Mouse (Mus musculus) midbrain, embryonic 11.5 days (tissue): ENCODE measurements around the gene Cgas. TPM values are rescaled to one million over a fixed set of nuclear protein-coding genes. Genes with fewer than 3 reads are reported as not detected.
"Not testable (repeated sequence)": the region's sequence is repeated elsewhere in the genome, so short reads cannot be mapped to it uniquely, and the experiment has no call there.

Experiments
- ATAC-seq: fragments of 200-750 bp; cut with Nextera tagmentation; 2 replicates; pipeline ENCODE4 v1.8.0; 2017; ENCODE audit warnings: moderate TSS enrichment, moderate library complexity; ENCODE audit not compliant: low FRiP score
- DNase-seq: peaks from one replicate; pipeline ENCODE4 v3.0.0; 2015; ENCODE audit warnings: low spot score; ENCODE audit errors: missing footprints
- H3K27ac ChIP-seq: fragments of 300-500 bp; sonication (generic); 2 replicates; pipeline ENCODE4 v1.5.1; 2014; ENCODE audit warnings: low read depth, low read length
- H3K27me3 ChIP-seq: fragments of 300-500 bp; sonication (generic); 2 replicates; pipeline ENCODE4 v1.6.1; 2014; ENCODE audit warnings: mild to moderate bottlenecking, low read length, moderate library complexity, mixed read lengths; ENCODE audit not compliant: control insufficient read depth, insufficient read depth
- H3K36me3 ChIP-seq: fragments of 300-500 bp; sonication (generic); 2 replicates; pipeline ENCODE4 v1.6.1; 2014; ENCODE audit warnings: mild to moderate bottlenecking, low read length, moderate library complexity, mixed read lengths; ENCODE audit not compliant: control insufficient read depth, insufficient read depth
- H3K4me1 ChIP-seq: fragments of 300-500 bp; sonication (generic); 2 replicates; pipeline ENCODE4 v1.6.1; 2014; ENCODE audit warnings: low read length; ENCODE audit not compliant: control insufficient read depth, insufficient read depth
- H3K4me2 ChIP-seq: fragments of 300-500 bp; sonication (generic); 2 replicates; pipeline ENCODE4 v1.6.1; 2014; ENCODE audit warnings: mild to moderate bottlenecking, moderate library complexity
- H3K4me3 ChIP-seq: fragments of 300-500 bp; sonication (generic); 2 replicates; pipeline ENCODE4 v1.5.1; 2014; ENCODE audit warnings: low read depth, low read length
- H3K9ac ChIP-seq: fragments of 300-500 bp; sonication (generic); 2 replicates; pipeline ENCODE4 v1.6.1; 2014; ENCODE audit warnings: low read length
- H3K9me3 ChIP-seq: fragments of 300-500 bp; sonication (generic); 2 replicates; pipeline ENCODE4 v1.6.1; 2016; ENCODE audit warnings: low read length; ENCODE audit not compliant: control insufficient read depth
- WGBS: fragments of 180-500 bp; shearing (Covaris S2); extraction: QIAGEN DNeasy Blood & Tissue Kit; methylation state at CpG from one replicate; pipeline ENCODE4 v1.1.7; 2014; 5-methylcytosine and 5-hydroxymethylcytosine counted together
- polyA plus RNA-seq: library from polyadenylated mRNA; unstranded; fragments of >200 nt; fragmentation: Nextera tagmentation; extraction: Ambion mirVana; gene quantifications from 2 replicates; pipeline ENCODE4 v1.2.1, GENCODE M21; 2014

Gene Cgas
- 0.51 and 0.63 TPM in 2 replicates for polyA plus RNA-seq

DNA sequence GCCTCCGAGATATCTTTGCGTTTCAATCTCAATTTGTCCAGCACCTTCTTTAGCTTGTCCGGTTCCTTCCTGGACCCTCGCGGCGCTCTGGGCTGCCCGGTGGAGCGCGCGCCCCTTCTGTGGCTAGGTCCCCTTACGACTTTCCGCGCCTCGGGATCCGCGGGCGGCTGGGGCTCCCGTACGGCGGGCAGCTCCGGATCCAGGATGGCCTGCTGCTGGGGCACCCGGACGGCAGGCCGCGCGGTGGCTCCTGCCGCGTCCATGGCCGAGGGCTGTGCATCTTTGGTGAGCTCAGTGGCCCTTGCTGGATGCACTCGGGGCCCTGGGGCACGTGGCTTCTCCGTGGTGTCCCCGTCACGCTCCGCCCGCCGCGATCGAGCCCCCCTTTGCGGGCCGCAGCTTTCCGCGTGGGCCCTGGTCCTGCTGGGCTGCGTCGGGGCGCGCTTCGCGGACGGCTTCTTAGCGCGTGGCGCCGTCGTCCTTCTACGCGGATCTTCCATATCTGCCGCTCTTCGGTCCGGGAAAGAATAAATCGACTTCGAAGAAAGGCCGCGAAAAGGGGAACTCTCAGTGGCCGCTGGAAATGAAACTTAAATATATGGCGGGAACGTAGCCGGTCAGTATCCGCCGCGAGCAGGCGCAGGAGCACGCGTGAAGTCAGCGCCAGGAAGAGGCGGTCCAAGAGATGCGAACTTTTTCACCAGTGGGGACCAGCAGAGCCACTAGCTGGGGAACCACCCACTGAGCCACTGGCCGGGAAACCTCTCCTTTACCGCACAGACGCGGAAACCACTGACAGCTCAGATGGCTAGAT, at the start of gene Cgas:
Cgas (minus strand) TSS at position 659 of the 814 bp plus-strand sequence.
- Histone ChIP-seq H3K9ac (0 out of 2 replicates have a peak within 1 kb of the TSS, but pooled peaks have one; percentile 17), H3K27me3 (peaks cover 57% of the 10 kb centered on the region), H3K27ac (no peak within 1 kb of the TSS), H3K9me3 (no peaks in the 10 kb centered on the region), H3K36me3 (no peaks in the 10 kb centered on the region), H3K4me2 (peak within 1 kb of the TSS; percentile 45), H3K4me1 (no peaks in the 10 kb centered on the region), H3K4me3 (peak within 1 kb of the TSS; percentile 28)
- DNase-seq: peak; percentile 94
- ATAC-seq: peak; percentile 72
- WGBS: under 1% methylated on average over 80 of the region's 81 CpGs

DNA sequence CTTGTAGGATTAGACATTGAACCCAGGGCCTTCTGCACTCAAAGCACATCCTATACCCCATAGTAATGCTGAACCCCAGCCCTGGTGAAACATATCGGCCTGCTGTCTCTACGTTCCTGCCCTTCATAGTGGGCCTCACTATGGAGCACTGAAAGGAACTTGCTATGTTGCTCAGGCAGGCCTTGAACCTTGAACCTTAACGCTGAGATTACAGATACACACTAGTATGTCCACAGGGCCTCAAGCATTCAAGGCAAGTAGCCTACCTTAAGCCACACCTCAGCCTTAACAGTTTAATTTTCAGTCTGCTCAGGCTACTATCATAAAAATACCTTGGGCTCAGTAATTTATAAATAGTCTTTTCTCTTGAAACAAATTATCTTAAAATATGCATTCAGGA, 49.2 kb upstream of the Cgas start:
- peaks cover 3% of the 10 kb centered on the region; the same call in 1 of the 2 replicates for H3K4me1 ChIP-seq
- no peaks in the 10 kb centered on the region for H3K36me3 ChIP-seq
- no peaks in the 10 kb centered on the region for H3K9me3 ChIP-seq
- H3K4me2 ChIP-seq: no peak overlapping the region
- DNase-seq: no peak
- H3K4me3 ChIP-seq: no peak overlapping the region
- H3K27ac ChIP-seq: no peak overlapping the region
- no peak for ATAC-seq
- 90% methylated on average over 3 of the region's 3 CpGs for WGBS
- H3K27me3 ChIP-seq: no peaks in the 10 kb centered on the region
- H3K9ac ChIP-seq: no peak overlapping the region

DNA sequence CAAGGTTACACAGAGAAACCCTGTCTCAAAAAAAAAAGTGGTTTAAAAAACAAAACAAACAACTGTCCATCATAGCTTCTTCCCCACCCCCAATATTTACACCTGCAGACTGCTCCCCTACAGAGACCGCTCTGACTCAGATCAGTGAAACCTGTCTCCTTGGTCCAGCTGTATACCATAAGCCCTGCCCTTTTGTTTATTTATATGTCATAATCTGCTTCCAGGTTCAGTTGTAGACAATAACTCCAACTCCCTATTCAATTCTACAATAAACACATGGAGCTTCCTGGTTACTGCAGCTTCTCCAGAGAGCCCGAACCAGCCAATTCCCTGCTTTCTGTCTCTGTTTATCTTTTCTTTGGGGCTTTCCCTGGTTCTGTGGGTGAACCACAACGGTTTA, 48.1 kb upstream of the Cgas start:
- 90% methylated on average over 3 of the region's 3 CpGs for WGBS
- Histone ChIP-seq H3K4me2 (no peak overlapping the region), H3K4me1 (peaks cover 3% of the 10 kb centered on the region; the same call in 1 of the 2 replicates), H3K9ac (no peak overlapping the region), H3K4me3 (no peak overlapping the region), H3K9me3 (no peaks in the 10 kb centered on the region), H3K36me3 (no peaks in the 10 kb centered on the region), H3K27ac (no peak overlapping the region), H3K27me3 (no peaks in the 10 kb centered on the region)
- no peak for DNase-seq
- no peak for ATAC-seq

DNA sequence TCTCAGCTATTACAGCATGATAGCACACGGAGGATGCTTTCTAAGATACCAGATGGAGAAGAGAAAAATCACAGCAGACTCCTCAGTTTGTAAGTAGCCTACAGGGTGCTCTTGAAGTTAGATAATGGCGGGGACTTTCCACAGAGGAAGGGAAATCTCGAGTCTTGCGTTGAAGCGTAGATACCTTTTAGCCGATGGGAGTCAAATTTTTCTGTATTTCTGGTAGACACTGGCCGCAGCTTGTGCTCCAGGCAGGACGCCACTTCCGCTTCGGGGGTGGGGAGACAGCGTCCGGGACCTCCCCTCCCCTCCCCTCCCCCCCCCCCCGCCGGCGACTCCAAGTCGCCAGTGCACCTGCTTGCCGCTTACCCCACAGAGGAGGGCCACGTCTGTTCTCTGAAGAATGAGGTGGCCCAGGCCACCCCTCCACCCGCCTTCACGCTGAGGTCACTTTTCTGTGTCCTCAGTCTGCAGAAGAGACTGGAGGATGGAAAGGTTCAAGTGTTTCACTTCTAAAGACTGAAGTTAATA, 45.9 kb upstream of the Cgas start, which contains the start of gene Eef1a1:
Eef1a1 (minus strand) TSS at position 262 of the 531 bp plus-strand sequence.
- H3K4me3 ChIP-seq: peak within 1 kb of the TSS; percentile 34
- peak within 1 kb of the TSS; percentile 70 for H3K9ac ChIP-seq
- no peaks in the 10 kb centered on the region for H3K27me3 ChIP-seq
- DNase-seq (peak; percentile 94), ATAC-seq (peak; percentile 80)
- H3K4me2 ChIP-seq: peak within 1 kb of the TSS; percentile 55
- H3K4me1 ChIP-seq: peaks cover 3% of the 10 kb centered on the region; the same call in 1 of the 2 replicates
- H3K27ac ChIP-seq: no peak within 1 kb of the TSS; the same call in 1 of the 2 replicates
- H3K36me3 ChIP-seq: no peaks in the 10 kb centered on the region
- 4% methylated on average over 19 of the region's 20 CpGs for WGBS
- H3K9me3 ChIP-seq: no peaks in the 10 kb centered on the region

DNA sequence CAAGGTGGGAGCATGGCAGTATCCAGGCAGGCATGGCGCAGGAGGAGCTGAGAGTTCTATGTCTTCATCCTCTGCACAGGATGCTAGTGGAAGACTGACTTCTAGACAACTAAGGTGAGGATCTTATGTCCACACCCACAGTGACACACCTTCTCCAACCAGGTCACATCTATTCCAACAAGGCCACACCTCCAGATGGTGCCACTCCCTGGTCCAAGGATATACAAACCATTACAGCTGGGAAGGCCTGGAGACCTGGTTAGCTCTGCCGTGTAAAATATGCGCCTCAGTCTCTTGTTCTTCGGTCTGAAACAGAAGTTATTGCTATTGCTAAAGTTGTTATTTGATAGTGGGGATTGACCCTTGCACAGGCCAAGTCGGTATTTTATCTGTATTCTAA, 45.0 kb upstream of the Cgas start:
- not testable (repeated sequence) for H3K4me1 ChIP-seq, H3K9me3 ChIP-seq, H3K4me2 ChIP-seq, H3K27ac ChIP-seq, H3K27me3 ChIP-seq, H3K4me3 ChIP-seq, H3K9ac ChIP-seq, DNase-seq, ATAC-seq, H3K36me3 ChIP-seq
- 96% methylated on average over 5 of the region's 5 CpGs for WGBS

DNA sequence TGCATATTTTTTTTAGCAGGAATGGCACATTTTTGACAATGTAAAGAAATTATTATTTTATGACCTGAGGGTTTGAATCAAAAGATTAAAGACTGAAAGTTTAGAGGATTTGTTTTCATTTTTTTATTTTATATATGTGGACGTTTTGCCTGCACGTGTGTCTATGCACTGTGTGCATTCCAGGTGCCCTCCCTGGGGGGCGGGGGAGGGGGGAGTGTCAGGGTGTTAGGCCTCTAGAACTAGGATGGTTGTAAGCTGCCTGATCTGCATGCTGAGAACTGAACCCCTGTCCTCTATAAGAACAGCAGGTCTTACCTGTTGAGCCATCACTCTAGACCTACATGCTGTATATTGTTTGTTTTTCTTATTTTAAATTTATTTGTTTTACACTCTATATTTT, 41.6 kb upstream of the Cgas start:
- no peak for ATAC-seq
- Histone ChIP-seq H3K4me3 (no peak overlapping the region), H3K9me3 (no peaks in the 10 kb centered on the region), H3K4me1 (peaks cover 9% of the 10 kb centered on the region), H3K9ac (no peak overlapping the region), H3K27ac (no peak overlapping the region), H3K4me2 (no peak overlapping the region), H3K27me3 (no peaks in the 10 kb centered on the region), H3K36me3 (no peaks in the 10 kb centered on the region)
- DNase-seq: no peak
- 83% methylated on average over 3 of the region's 3 CpGs for WGBS

DNA sequence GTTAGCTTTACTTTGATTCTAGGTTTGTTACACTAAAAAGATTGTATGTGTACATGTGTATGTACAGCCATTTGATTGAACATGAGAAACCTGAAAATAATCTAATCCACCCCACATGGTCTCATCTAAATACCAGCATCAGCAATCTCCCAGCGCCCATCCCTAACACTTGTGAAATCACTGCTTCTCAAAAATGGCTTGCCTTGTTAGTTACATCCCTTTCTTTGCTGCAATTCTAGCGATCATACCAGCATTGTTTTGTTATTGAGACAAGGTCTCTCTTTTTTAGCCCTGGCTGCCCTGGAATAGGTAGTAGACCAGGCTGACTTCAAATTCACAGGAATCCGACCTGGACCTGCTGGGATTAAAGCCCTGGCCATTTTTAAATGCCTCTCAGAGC, 39.3 kb upstream of the Cgas start:
- ATAC-seq: no peak
- WGBS: 9% methylated on average over 3 of the region's 3 CpGs
- DNase-seq: no peak

DNA sequence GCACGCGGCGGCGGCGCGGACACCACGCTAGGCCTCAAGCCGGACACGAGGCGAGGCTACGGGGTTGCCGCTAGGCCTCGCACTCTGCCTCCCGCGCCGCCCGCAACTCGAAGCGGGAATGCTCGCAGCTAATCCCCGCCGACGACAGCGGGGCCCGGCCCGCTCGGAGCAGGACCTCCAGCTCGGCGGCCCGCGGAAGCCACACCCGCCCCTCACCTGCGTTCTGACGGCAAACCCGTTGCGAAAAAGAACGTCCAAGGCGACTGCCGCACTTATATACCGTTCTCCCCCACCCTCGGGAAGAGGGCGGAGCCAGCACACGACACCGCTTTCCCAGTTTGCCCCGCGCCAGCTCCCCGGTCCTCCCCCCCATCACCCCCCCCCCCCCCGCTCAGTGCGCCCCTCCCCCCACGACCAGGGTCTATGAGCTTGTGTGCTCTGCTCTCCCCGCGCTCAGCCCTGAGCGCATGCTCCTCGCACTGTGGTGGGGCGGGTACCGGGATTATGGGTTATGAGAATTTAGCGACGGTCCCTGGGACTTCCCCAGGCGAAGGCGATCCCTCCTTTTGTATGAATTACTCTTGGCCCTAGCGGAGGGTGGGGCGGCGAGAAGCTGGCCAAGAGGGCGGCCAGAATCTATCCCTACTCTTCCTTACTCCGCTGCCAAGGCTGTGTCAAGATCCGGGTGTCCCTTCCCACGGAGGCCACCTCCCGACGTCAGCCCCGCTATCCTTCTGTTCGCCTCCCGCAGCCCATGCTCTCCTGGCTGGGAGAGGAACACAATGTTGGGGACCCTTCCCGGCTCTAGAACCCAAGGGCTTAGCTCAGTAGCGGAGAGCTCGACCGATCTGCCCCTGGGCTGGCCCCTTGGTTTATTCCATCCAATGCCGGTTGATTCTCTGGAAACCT, 38.6 kb upstream of the Cgas start:
- H3K9ac ChIP-seq: peak overlapping the region; percentile 99
- H3K4me1 ChIP-seq: peaks cover 8% of the 10 kb centered on the region
- H3K9me3 ChIP-seq: no peaks in the 10 kb centered on the region
- H3K27ac ChIP-seq: peak overlapping the region; percentile 98
- under 1% methylated on average over 65 of the region's 77 CpGs for WGBS
- H3K4me3 ChIP-seq: peak overlapping the region; percentile 98
- H3K36me3 ChIP-seq: peaks cover 16% of the 10 kb centered on the region; the same call in 1 of the 2 replicates
- peak; percentile 98 for ATAC-seq
- peak; percentile 99 for DNase-seq
- peak overlapping the region; percentile 61 for H3K4me2 ChIP-seq
- no peaks in the 10 kb centered on the region for H3K27me3 ChIP-seq

More for the DNA sequence above, 39.3 kb upstream of the Cgas start:
- Histone ChIP-seq H3K4me3 (peak overlapping the region; percentile 98), H3K27ac (peak overlapping the region; percentile 98), H3K9ac (peak overlapping the region; percentile 90), H3K9me3 (no peaks in the 10 kb centered on the region), H3K4me2 (peak overlapping the region; percentile 52), H3K36me3 (peaks cover 11% of the 10 kb centered on the region; the same call in 1 of the 2 replicates), H3K27me3 (no peaks in the 10 kb centered on the region), H3K4me1 (peaks cover 8% of the 10 kb centered on the region)
